Mouse (Mus musculus) adipocyte (in vitro differentiated cells): ENCODE data around the gene Ano3.
A peak's percentile ranks its signal among the peaks of the same experiment; 100 is the strongest.
"Not testable (repeated sequence)": the region's sequence is repeated elsewhere in the genome, so short reads cannot be mapped to it uniquely, and the experiment has no call there.

ENCODE experiments used
- DNase-seq: peaks from one replicate; pipeline ENCODE4 v3.0.0-alpha.2; 2016; ENCODE audit warnings: low spot score

The Ano3 gene

GRCm38 (mm10) chr2:110950823-110951222, at the start of gene Ano3:
TSS of gene Ano3 (minus strand) at chr2:110950923.
- not testable (repeated sequence) for DNase-seq

DNA sequence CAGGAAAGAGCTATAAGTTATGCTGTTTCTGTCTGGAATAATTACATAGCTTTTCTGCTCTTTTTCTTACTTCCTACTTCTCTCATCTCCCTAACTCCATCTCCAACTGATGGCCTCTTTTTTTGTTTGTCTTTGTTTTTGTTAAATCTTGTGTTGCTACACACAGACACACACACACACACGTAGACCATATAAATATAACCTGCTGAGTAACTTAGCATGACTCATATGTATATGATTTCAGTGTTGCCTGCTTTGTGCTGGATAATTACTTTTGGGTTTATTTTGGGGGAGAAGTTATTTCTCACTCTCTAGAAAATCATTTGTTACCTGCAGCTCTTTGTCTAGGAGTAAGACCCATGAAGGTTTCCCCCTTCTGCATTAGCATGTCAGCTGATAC, 39.3 kb upstream of the Ano3 start:
- no peak for DNase-seq

DNA sequence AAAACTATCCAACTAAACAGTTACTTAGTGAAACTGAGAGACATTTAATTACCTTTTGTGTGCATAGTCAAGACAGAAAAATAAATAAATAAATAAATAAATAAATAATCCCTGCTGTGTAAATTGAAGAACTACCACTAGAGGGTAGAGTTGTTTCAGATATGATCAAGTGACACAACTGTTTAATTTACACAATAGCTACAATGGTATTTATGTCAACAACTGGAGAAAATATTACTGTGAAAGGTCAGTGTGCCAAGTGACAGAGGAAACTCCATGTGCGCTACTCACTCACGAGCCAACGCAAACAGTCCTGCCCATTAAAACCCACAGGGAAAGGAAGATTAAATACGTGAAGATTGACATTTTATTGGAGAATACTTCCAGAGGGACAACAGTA, 38.8 kb upstream of the Ano3 start:
- DNase-seq = peak; percentile 47

DNA sequence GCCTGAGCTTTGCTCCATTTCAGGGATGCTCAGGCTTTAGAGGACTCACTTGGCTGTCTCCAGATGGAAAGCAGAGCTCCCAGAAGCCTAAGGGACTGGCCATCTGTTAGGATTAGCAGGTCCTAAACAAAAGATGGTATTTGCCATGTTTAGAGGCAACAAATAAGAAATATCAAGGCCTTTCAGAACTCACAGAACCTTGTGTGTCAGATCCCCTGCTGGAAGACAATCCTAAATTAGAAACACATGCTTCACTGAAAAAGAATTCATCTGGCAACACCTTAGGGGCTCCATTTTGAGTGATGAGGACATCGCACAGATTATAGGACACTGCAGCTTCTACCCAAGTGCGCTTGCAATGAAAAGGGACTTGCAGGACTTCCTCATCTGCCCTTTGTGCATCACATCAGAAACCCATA, 35.1 kb upstream of the Ano3 start:
- no peak for DNase-seq

DNA sequence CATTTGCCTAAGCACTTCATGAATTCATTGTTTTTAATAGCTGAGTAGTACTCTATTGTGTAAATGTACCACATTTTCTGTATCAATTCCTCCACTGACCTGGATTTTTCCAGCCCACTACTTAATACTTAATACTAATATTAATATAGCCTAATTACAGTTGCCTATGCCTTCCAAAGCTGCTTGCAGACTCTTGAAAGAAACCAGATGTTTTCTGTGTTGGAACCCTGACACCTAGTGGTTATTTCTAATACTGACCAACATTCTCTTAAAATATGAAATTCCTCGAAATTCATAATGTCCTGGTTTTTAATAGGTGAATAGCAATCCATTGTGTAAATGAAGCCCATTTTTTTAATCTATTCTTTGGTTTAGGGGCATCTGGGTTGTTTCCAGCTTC, 31.0 kb upstream of the Ano3 start:
- DNase-seq = peak; percentile 56

DNA sequence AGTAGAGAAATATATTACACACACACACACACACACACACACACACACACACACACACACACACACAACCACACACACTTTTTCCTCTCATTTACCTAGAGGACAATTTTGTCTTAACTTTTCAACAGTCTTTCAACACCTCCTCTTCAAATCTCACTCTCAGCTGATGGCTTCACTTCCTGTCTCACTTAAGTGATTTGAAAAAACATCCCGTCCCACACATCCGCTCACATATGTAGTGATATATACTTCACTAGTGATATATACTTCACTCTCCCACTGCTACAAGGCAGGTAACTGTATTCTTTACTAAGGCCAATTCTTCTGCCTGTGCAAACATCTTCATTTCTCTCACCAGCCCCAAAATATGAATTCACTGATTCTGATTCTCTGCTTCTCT, 28.9 kb upstream of the Ano3 start:
- DNase-seq = no peak

- no peak for DNase-seq
Measured at GRCm38 (mm10) chr2:110976871-110977270, 26.1 kb upstream of the Ano3 start.

- no peak for DNase-seq
Measured at GRCm38 (mm10) chr2:110970158-110970557, 19.4 kb upstream of the Ano3 start.

GRCm38 (mm10) chr2:110965398-110965797, 14.7 kb upstream of the Ano3 start:
- DNase-seq = no peak

DNA sequence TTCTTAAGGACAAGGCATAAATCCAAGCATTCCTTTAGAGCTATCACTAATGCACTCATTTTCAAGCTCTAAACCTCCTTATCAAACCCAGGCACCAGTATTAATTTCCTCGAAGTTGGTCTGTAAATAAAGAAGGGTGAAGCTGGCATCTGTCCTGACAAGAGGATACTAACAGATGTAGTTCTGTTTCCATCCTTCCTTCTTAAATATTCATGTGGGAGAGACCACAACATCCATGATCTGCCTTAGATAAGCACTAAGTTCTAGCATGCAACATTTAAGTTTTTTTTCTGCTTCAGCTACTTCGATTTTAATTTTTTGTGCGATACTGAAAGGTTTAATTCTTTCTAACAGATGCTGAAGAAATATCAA, 305 bp downstream of the Ano3 start:
- no peak for DNase-seq

- DNase-seq = no peak
Measured at GRCm38 (mm10) chr2:110949679-110950431, 868 bp downstream of the Ano3 start.

DNA sequence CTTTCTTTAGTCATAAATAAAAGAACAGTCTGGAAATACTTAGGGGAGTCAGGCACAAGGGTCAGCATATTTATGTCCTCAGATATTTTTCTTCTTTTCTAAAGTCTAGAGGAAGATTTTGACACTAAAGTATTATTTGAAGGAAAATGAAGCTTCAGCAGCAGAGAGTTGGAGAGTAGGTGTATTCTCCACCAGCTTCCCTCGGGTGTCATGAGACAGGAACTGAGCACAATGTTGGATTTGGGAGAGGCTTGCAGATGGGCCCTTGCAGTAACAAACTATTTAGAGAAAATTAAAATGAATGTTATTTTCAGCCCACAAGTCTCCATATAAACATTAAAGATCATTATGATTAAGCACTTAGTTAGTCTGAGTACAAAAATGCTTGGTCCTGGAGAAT, 5.6 kb downstream of the Ano3 start:
- no peak for DNase-seq

- no peak for DNase-seq
Measured at GRCm38 (mm10) chr2:110935691-110936090, 15.0 kb downstream of the Ano3 start.

DNA sequence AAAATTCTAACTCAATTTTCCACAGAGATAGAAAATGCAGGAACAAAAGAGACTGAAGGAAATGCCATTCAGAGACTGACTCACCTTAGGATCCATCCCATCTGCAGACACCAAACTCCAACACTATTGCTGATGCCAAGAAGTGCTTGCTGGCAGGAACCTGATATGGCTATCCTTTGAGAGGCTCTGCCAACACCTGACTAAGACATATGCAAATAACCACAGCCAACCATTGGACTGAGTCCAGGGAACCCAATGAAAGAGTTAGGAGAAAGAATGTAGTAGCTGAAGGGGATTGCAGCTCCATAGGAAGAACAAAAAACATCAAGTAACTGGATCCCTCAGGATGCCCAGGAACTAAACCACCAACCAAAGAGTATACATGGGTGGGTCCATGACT, 21.6 kb downstream of the Ano3 start:
- DNase-seq = no peak

DNA sequence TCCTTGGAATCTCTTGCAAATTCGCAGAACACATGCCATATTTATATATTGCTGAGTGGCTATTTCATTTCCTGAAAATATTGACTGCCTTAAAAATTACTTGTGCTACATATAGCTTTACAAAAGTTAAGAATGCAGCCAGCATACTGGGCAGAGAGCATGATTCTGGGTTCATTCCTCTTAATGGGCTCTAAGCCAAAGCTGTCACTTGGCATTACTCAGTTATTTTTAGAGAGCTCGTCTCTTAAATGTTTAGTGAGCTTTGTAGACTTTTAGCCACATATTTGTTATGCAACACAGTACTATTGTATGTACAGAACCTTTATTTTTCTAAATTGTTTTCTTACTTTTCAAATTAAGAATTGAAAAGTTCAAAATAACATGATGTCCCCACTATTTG, 41.2 kb downstream of the Ano3 start:
- no peak for DNase-seq

GRCm38 (mm10) chr2:110906473-110906872, 44.2 kb downstream of the Ano3 start:
- DNase-seq = no peak

DNA sequence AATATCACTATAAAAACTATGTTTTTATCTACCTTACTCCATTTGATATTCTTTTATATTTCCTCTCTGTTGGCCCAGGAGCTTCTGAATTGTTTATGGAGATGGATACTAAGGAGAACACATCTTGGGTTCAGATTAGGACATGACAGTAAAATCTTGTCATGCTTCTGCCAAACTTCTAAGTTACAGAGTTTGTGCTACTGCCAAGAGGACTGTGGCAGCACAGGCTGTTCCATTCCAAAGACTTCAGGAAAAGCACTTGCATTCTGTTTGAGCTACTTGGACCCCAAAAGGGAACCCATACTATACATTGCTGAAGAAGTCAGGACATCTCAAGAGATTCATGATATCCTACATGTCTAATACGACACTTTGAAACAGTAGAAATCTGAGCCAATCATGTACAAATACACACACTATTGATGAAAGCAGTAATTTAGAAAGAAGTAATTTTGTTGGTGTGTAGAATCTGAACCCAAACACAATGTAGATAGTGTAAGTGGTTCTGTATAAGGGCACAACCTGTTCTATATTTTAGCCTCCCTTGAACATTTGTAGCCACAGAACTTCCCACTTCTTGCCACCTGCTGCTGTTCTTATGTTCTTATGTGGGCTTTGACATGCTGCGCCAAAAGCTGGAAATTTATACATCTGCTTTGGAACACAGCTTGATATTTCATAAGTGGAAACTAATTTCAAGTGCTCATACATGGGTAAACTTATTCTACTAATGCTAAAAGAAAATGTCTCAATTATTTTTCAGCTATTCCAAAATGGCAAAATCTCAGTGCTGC, 54.0 kb downstream of the Ano3 start:
- no peak for DNase-seq

DNA sequence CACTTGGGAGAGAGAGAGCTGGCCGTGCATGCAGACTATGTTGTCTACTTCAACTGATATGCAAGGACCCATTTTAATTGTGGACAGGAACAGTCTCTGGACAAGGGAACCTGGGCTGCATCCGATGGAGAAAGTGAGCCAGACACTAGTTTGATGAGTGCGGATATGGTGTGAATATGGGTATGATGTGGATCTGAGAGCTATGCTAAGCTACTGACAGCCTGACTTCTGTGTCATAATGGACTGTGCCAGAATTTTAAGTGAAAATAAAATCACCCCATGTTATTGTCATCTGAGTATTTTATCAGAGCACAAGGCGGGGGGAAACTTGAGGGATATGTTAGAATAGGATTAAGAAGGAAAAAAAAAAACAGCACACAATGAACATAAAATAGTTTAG, 79.1 kb downstream of the Ano3 start:
- DNase-seq = no peak

DNA sequence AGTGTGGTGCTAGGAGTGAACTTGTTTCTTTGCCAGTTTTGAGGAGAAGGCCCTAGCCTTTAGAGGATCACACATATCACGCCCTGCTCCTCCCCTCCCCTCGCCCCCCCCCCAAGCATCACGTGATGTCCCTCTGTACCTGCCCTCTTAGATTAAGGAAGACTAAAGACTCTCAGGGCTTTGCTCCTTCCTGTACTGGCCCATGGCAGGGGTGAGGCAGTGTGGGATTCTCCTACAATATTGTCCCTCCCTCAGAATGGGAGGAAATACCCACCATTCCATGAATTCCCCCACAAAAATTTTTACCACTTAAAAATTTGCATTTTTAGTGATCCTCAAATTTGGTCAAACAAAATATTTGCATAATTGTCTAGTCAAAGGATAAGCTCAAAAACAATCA, 85.1 kb downstream of the Ano3 start:
- DNase-seq = no peak

GRCm38 (mm10) chr2:110863376-110863775, 87.3 kb downstream of the Ano3 start:
- no peak for DNase-seq

DNA sequence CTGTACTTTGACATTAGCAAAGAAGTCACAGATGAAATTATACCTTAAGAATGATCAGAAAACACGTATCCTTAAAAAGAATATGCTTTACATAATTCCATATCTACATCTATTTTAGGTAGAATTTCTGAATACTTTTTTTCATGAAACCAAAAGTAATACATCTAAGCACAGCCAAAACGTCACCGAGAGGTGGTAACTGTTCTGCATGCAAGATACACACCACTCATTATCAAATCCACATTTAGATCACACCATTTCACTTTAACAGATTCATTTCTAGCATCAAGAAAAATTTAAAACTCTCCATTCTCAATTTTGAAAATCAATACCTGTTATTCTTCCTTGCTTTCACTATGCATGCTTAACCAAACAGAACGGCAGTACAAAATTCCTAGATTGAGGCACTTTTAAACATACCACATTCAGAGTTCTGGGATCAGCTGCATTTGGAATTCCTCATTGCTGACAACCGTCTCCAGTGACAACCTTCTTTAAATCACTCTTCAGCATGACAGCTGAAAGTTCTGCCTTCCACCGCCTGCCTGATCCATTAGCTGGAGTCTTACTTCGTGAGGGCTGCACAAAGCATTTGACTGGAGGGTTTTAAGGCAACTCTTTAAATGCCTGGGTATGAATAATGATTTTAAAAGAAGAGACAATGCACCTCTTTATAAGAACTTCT, 111.0 kb downstream of the Ano3 start:
- no peak for DNase-seq

DNA sequence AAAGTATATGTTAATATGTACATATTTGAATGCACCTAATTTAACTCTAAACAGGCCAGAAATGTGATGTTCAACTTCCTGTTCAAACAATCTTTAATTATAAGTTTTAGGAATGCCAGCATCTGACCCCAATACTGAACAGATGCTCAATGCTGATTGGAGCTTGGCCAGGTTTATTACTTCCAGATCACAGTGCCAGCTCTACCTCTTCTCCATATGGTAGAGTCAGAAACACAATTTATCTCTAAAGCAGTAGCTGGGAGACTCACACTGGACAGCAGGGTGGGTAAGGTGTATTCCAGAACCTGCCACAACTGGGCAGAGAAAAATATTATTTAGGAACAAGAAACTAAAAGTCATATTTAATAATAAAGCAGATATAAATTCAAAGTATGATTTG, 134.5 kb downstream of the Ano3 start:
- no peak for DNase-seq

GRCm38 (mm10) chr2:110814964-110815363, 135.8 kb downstream of the Ano3 start:
- no peak for DNase-seq
